Comparison of ENCODE assay signal across 8 mouse cellular contexts in genomic region chr8:70234080-70234780, GRCm38 (mm10). TPM values are rescaled to one million over a fixed set of nuclear protein-coding genes. Genes with fewer than 3 reads are reported as not detected.
A peak's percentile ranks its signal among the peaks of the same experiment; 100 is the strongest.
DNase-seq lines count a peak whose midpoint lies in the region; ATAC-seq lines count a peak whose summit lies in the region.

Sugp2 (plus strand) TSS chr8:70234226.
Armc6 (minus strand) TSS chr8:70234466.

- peak within 1 kb of the TSS; percentile 90 for H3K9ac ChIP-seq in heart, embryonic 13.5 days
- peak within 1 kb of the TSS; percentile 81 for H3K9ac ChIP-seq in liver, embryonic 12.5 days
- peak within 1 kb of the TSS; percentile 69 for H3K9ac ChIP-seq in stomach, embryonic 15.5 days

- H3K4me3 ChIP-seq in heart, embryonic 13.5 days: peak within 1 kb of the TSS; percentile 76
- peak within 1 kb of the TSS; percentile 69 for H3K4me3 ChIP-seq in liver, embryonic 12.5 days
- peak within 1 kb of the TSS; percentile 76 for H3K4me3 ChIP-seq in stomach, embryonic 15.5 days (replicated peaks)

- DNase-seq in CD4-positive helper T cell, adult 2 months (ENCODE audit: low read depth, low spot score): peak; percentile 99
- peak; percentile 92 for DNase-seq in brain, embryonic 18.5 days (ENCODE audit: low read depth, low spot score)
- DNase-seq in kidney, postnatal 10 days: peak; percentile 97
- DNase-seq in natural killer cell, adult 2 months (ENCODE audit: low spot score in 2 of 2): peak; percentile 96 to 97

- H3K4me1 ChIP-seq in heart, embryonic 13.5 days: peaks cover 25% of the 10 kb centered on the region
- peaks cover 55% of the 10 kb centered on the region for H3K4me1 ChIP-seq in liver, embryonic 12.5 days
- H3K4me1 ChIP-seq in stomach, embryonic 15.5 days: peaks cover 21% of the 10 kb centered on the region

- H3K9me3 ChIP-seq in heart, embryonic 13.5 days: no peaks in the 10 kb centered on the region
- H3K9me3 ChIP-seq in liver, embryonic 12.5 days (replicated peaks): no peaks in the 10 kb centered on the region
- no peaks in the 10 kb centered on the region for H3K9me3 ChIP-seq in stomach, embryonic 15.5 days

- ATAC-seq in erythroid progenitor cell, adult 5-6 weeks (replicated peaks; ENCODE audit: low FRiP score, poor library complexity, severe bottlenecking): peak; percentile 93
- peak; percentile 88 for ATAC-seq in heart, embryonic 13.5 days (ENCODE audit: extremely low read depth, insufficient number of reproducible peaks, low FRiP score, low TSS enrichment)
- peak; percentile 95 for ATAC-seq in liver, embryonic 12.5 days
- ATAC-seq in stomach, embryonic 15.5 days (ENCODE audit: insufficient read depth, low FRiP score, low read depth): peak; percentile 97

- under 1% methylated on average over 67 of the region's 67 CpGs for WGBS in heart, embryonic 13.5 days
- WGBS in liver, embryonic 12.5 days (ENCODE audit: insufficient replicate concordance): 0% methylated on average over 66 of the region's 67 CpGs
- under 1% methylated on average over 67 of the region's 67 CpGs for WGBS in stomach, embryonic 15.5 days

- H3K27ac ChIP-seq in heart, embryonic 13.5 days (replicated peaks): peak within 1 kb of the TSS; percentile 93
- H3K27ac ChIP-seq in liver, embryonic 12.5 days: peak within 1 kb of the TSS; percentile 95
- H3K27ac ChIP-seq in stomach, embryonic 15.5 days: peak within 1 kb of the TSS; percentile 96

- no peaks in the 10 kb centered on the region for H3K27me3 ChIP-seq in heart, embryonic 13.5 days (replicated peaks)
- H3K27me3 ChIP-seq in liver, embryonic 12.5 days (replicated peaks): no peaks in the 10 kb centered on the region
- H3K27me3 ChIP-seq in stomach, embryonic 15.5 days (replicated peaks): no peaks in the 10 kb centered on the region

- peaks cover 50% of the 10 kb centered on the region for H3K36me3 ChIP-seq in heart, embryonic 13.5 days
- peaks cover 54% of the 10 kb centered on the region for H3K36me3 ChIP-seq in liver, embryonic 12.5 days
- H3K36me3 ChIP-seq in stomach, embryonic 15.5 days: peaks cover 12% of the 10 kb centered on the region

- peak within 1 kb of the TSS; percentile 98 for H3K4me2 ChIP-seq in heart, embryonic 13.5 days
- H3K4me2 ChIP-seq in liver, embryonic 12.5 days: peak within 1 kb of the TSS; percentile 94
- H3K4me2 ChIP-seq in stomach, embryonic 15.5 days: peak within 1 kb of the TSS; percentile 94

RNA-seq across cellular contexts. Expression of gene Sugp2, which starts in this region (rescaled TPM):
- 36.8 and 49.0 TPM in 2 replicates for total RNA-seq in erythroid progenitor cell, adult 5-6 weeks (2015; ENCODE audit: low replicate concordance)
- total RNA-seq in erythroid progenitor cell, adult 5-6 weeks (2017; ENCODE audit: low replicate concordance): 51.5 and 60.7 TPM in 2 replicates
- polyA plus RNA-seq in heart, embryonic 13.5 days (2015; fragmentation: Nextera tagmentation; extraction: Ambion mirVana): 23.2 and 24.3 TPM in 2 replicates
- polyA plus RNA-seq in liver, embryonic 12.5 days (2016; fragmentation: Nextera tagmentation; extraction: Ambion mirVana): 24.4 and 24.7 TPM in 2 replicates
- polyA plus RNA-seq in stomach, embryonic 15.5 days (2015; fragmentation: Nextera tagmentation; extraction: Ambion mirVana): 26.0 and 27.2 TPM in 2 replicates

RNA-seq across cellular contexts. Expression of gene Armc6, which starts in this region (rescaled TPM):
- 15.1 and 26.4 TPM in 2 replicates for total RNA-seq in erythroid progenitor cell, adult 5-6 weeks (2015; ENCODE audit: low replicate concordance)
- total RNA-seq in erythroid progenitor cell, adult 5-6 weeks (2017; ENCODE audit: low replicate concordance): 5.1 TPM in 1 of 2 replicates, not detected in the other
- polyA plus RNA-seq in heart, embryonic 13.5 days (2015; fragmentation: Nextera tagmentation; extraction: Ambion mirVana): 20.6 and 20.7 TPM in 2 replicates
- 23.9 and 24.8 TPM in 2 replicates for polyA plus RNA-seq in liver, embryonic 12.5 days (2016; fragmentation: Nextera tagmentation; extraction: Ambion mirVana)
- polyA plus RNA-seq in stomach, embryonic 15.5 days (2015; fragmentation: Nextera tagmentation; extraction: Ambion mirVana): 21.7 and 26.4 TPM in 2 replicates

Comparison
In these comparisons a context has a peak if more than half of its experiments do, and no peak if none do; other contexts are left out.
1. Peak in every context shown above with its lines: DNase-seq, ATAC-seq, H3K4me3 ChIP-seq and H3K27ac ChIP-seq.